Mouse (Mus musculus): ENCODE results near the gene Tbc1d8.

DNA sequence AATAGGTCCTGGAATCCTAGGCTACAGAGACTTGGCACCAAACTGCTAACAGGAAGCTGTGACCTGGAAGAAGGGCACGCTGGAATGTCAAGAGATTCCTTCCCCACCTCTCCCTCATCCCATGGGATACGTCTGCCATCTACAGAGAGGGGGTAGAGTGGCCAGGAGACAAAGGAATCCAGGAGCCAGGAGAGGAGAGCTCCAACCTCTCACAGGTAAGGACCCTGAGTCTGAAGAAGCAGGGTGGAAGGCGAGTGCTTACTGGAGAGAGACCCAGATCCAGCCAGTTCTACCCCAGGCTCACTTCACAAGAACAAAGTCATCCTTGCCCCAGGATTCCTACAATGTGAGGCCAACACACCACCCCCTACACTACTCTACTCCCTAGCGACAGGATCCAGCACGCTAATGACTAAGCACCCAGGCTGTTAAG lies 22.1 kb downstream of the Tbc1d8 start:
- TF ChIP-seq CTCF (IDR thresholded peaks at IDR 0.05; ENCODE audit: low read depth) (no peak), EP300 (optimal IDR thresholded peaks at IDR 0.05) (no peak)
